Mouse (Mus musculus): ENCODE measurements around the gene Mfap1b. TPM values are rescaled to one million over a fixed set of nuclear protein-coding genes. Genes with fewer than 3 reads are reported as not detected.

The Mfap1b gene
- polyA plus RNA-seq, 1 experiment from 2014 or later, result 25.5 TPM

DNA sequence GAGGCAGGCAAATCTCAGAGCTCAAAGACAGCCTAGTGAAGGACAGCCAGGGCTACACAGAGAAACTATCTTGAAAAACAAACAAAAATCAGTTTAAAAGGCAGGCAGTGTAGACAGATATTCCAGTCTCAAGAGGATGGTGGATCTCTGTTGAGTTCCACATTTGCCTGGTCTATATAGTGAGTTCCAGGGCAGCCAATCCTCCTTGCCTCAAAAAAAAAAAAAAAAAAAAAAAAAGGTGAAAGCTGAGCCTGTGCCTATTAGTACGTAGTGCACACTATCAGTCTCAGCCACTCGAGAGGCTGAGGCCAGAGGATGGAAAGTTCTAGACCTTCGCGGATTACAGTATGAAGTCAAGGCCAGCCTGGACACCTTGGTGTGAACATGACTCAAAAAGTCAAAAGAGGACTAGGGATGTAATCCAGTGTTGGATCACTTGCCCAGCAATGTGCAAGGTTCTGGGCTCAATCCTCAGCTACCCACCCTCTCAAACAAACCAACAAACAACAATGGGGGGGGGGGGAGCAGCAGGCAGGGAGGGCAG, 61.0 kb downstream of the Mfap1b start:
- ATAC-seq, result no peak

More for the DNA sequence above, 61.0 kb downstream of the Mfap1b start:
- no peaks in the 10 kb centered on the region for H3K27me3 ChIP-seq (replicated peaks; ENCODE audit: control insufficient read depth, insufficient read depth, low read length)
- 3% methylated on average over 4 of the region's 4 CpGs for WGBS
- H3K4me1 ChIP-seq (replicated peaks; ENCODE audit: control insufficient read depth, insufficient read depth, low read length), result no peaks in the 10 kb centered on the region
- H3K4me3 ChIP-seq (ENCODE audit: low read depth, low read length), result peak overlapping the region; percentile 99
- H3K27ac ChIP-seq (ENCODE audit: low read depth, low read length), result peak overlapping the region; percentile 96
- TF ChIP-seq CTCF (IDR thresholded peaks at IDR 0.05; ENCODE audit: low read depth), result no peak
- peak overlapping the region; percentile 70 for H3K4me2 ChIP-seq (replicated peaks; ENCODE audit: low read depth)
- H3K36me3 ChIP-seq (ENCODE audit: control insufficient read depth, insufficient read depth), result peaks cover 4% of the 10 kb centered on the region; the same call in 1 of the 2 replicates
- H3K9ac ChIP-seq (ENCODE audit: low read depth, low read length), result peak overlapping the region; percentile 98
- no peaks in the 10 kb centered on the region for H3K9me3 ChIP-seq (ENCODE audit: control insufficient read depth)

Small RNA genes lying within 50 kb of the gene (microRNA-seq; reads per million reads assigned to microRNA genes)
- not detected for gene Gm22953

Other genes with a start within 250 kb of the Mfap1b start
- gene Trp53bp1, start 202.7 kb downstream of the Mfap1b start, polyA plus RNA-seq (2015; fragmentation: Nextera tagmentation; extraction: Ambion mirVana), result 5.8 and 6.6 TPM in 2 replicates
- gene Map1a, start 184.5 kb downstream of the Mfap1b start, polyA plus RNA-seq (2015; fragmentation: Nextera tagmentation; extraction: Ambion mirVana), result 1.0 and 1.3 TPM in 2 replicates
- 19.2 and 25.0 TPM in 2 replicates for gene Ppip5k1, start 118.7 kb downstream of the Mfap1b start, polyA plus RNA-seq (2015; fragmentation: Nextera tagmentation; extraction: Ambion mirVana)
- 1,214 and 1,240 TPM in 2 replicates for gene Ckmt1, start 116.4 kb downstream of the Mfap1b start, polyA plus RNA-seq (2015; fragmentation: Nextera tagmentation; extraction: Ambion mirVana)
- gene Strc, start 86.9 kb downstream of the Mfap1b start, polyA plus RNA-seq (2015; fragmentation: Nextera tagmentation; extraction: Ambion mirVana), result 0.01 and 0.05 TPM in 2 replicates
- 325 and 353 TPM in 2 replicates for gene Pdia3, start 60.3 kb downstream of the Mfap1b start, polyA plus RNA-seq (2015; fragmentation: Nextera tagmentation; extraction: Ambion mirVana)
- gene Catsper2, start 60.3 kb downstream of the Mfap1b start, polyA plus RNA-seq (2015; fragmentation: Nextera tagmentation; extraction: Ambion mirVana), result 1.3 and 1.6 TPM in 2 replicates
- 1.9 and 2.6 TPM in 2 replicates for gene Ell3, start 29.8 kb downstream of the Mfap1b start, polyA plus RNA-seq (2015; fragmentation: Nextera tagmentation; extraction: Ambion mirVana)
- 608 and 648 TPM in 2 replicates for gene Serf2, start 24.9 kb downstream of the Mfap1b start, polyA plus RNA-seq (2015; fragmentation: Nextera tagmentation; extraction: Ambion mirVana)
- gene Hypk, start 20.8 kb downstream of the Mfap1b start, polyA plus RNA-seq (2015; fragmentation: Nextera tagmentation; extraction: Ambion mirVana), result 61.6 and 65.1 TPM in 2 replicates
- gene Serinc4, start 17.3 kb downstream of the Mfap1b start, polyA plus RNA-seq (2015; fragmentation: Nextera tagmentation; extraction: Ambion mirVana), result 0.05 TPM in 1 of 2 replicates, not detected in the other
- gene Mfap1a, start 32.6 kb upstream of the Mfap1b start, polyA plus RNA-seq (2015; fragmentation: Nextera tagmentation; extraction: Ambion mirVana), result 10.1 and 11.8 TPM in 2 replicates
- 3.5 and 3.6 TPM in 2 replicates for gene Wdr76, start 32.7 kb upstream of the Mfap1b start, polyA plus RNA-seq (2015; fragmentation: Nextera tagmentation; extraction: Ambion mirVana)